Mouse (Mus musculus) G1E (cell line): ENCODE results near the gene Rep15.

Source experiments
- CTCF ChIP-seq: IDR thresholded peaks from 2 replicates; pipeline ENCODE4 v1.5.1; 2012; ENCODE audit warnings: low read depth, low read length, inconsistent platforms, mixed read lengths
- GATA1 ChIP-seq: IDR thresholded peaks from 2 replicates; pipeline ENCODE4 v1.6.1; 2012; ENCODE audit warnings: borderline replicate concordance, low read length, inconsistent platforms, mixed read lengths

- TF ChIP-seq CTCF (no peak), GATA1 (no peak)
Measured at GRCm38 (mm10) chr6:147062034-147062433, 29.6 kb downstream of the Rep15 start.
